Mouse (Mus musculus) T-helper 1 cell (primary cell): Measurements from ENCODE around the gene Hadhb.

Source experiments
- in situ Hi-C: fragments of 300-600 bp; cut with MboI, MseI; formaldehyde crosslinking; loops from one replicate; pipeline ENCODE4 v1.15.1; 2025; ENCODE audit warnings: high pct_unique_total_duplicates

The Hadhb gene

GRCm38 (mm10) chr5:30172931-30173692 lies 18.1 kb downstream of the Hadhb start:
- in situ Hi-C loops, result no loop called here

GRCm38 (mm10) chr5:30175811-30176210 lies 20.8 kb downstream of the Hadhb start:
- in situ Hi-C loops, result no loop called here

GRCm38 (mm10) chr5:30187687-30188485 lies 32.8 kb downstream of the Hadhb start:
- in situ Hi-C loops, result no loop called here

GRCm38 (mm10) chr5:30192452-30192851 lies 37.4 kb downstream of the Hadhb start:
- in situ Hi-C loops, result loop anchor here (10.0 kb wide), 2 partner anchors 292 to 978 kb away; no protein-coding TSS in a partner anchor

DNA sequence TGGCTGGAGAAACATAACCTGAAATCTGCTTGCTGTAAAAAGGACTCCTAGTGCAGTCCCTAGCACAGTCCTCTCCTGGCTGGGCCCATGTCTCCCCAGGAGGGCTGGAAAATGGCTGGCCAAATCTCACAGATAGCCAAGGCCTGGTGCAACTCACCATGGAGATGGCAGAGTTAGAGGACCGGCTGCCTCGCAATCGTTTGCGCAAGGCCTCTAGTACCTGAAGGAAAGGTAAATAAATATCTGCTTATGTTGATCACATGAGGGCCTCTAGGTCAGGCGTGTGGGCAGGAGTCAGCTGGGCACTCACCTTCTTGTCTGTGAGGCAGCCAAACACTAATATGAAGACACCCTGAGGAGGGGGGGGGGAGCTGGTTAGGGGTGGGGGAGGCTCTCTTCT lies 40.3 kb downstream of the Hadhb start:
- in situ Hi-C loops, result loop anchor here (5.0 to 10.0 kb wide), 3 partner anchors 82 to 981 kb away; no protein-coding TSS in a partner anchor

DNA sequence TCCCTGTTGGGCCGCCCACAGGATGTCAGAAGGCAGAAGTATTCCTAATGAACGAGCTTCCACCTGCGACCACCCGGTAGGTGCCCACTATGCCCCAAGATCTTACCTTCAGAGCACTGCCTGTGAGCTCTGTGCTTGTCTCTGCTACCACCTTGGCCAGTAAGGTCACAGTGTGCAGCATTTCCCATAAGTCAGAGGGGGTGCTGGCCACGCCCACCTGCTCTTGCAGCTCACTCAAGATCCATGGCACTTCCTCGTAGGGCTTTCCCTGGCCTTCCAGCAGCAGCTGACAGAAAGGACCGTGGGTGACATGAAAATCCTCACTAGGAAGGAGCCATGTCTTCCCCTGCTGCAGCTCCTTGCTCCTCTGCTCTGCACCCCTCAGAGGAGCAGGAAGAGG lies 43.2 kb downstream of the Hadhb start:
- in situ Hi-C loops, result loop anchor here (5.0 to 10.0 kb wide), 3 partner anchors 79 to 983 kb away; no protein-coding TSS in a partner anchor

DNA sequence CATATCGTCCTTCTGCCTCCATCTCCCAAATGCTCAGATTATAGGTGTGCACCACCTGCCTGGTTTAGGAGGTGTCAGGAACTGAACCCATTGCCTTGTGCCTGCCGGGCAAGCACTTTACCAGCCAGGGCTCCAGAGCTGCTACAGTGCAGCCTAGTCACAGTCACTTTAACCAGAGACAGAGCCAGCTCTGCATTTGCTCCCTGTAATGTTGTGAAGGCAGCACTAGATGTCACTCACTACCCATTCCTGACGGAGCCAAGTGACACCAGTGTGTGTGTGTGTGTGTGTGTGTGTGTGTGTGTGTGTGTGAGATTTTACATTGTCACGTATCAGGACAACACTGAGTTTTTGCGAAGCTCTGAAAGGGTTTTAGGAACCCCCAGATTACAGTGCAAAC lies 46.5 kb downstream of the Hadhb start:
- in situ Hi-C loops, result no loop called here

GRCm38 (mm10) chr5:30202221-30202620 lies 47.2 kb downstream of the Hadhb start:
- in situ Hi-C loops, result no loop called here

GRCm38 (mm10) chr5:30203216-30203885 lies 48.3 kb downstream of the Hadhb start:
- in situ Hi-C loops, result no loop called here

DNA sequence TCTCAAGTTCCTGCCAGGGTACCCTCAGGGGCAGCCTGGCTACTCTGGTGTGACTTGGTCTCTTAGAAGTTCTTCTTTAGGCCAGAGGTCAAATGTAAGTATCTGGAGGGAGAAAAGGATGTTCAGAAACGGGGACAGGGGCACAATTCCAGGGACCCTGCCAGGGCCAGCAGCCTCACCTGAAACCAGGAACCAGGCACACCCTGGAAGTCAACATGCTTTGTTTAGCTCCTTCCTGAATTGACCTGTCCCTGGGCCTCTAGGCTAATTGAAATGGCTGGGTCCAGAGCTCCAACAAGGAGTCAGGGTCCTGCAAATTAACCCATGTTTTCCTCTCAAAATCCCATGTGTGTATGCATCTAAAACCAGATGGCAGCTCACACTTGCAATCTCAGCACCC lies 49.4 kb downstream of the Hadhb start:
- in situ Hi-C loops, result no loop called here

DNA sequence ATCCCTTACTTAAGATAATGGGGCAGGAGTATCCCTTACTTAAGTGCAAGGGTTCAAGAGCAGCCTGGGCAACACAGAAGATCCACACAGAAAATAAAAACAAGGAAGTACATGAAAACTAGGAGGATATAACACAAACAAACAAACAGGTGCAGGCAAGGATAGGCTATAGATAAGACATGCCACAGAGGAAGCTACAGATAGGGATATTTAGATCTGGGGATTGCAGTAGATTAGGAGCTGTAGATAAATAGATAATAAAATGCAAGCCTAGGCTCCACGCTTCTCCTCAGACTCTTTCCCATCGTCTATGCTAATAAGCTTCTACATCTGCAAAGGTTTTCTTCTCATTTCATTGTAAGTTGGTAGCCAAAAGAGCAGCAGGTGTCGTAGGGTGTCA lies 50.0 kb downstream of the Hadhb start:
- in situ Hi-C loops, result no loop called here

- in situ Hi-C loops, result no loop called here
Measured at GRCm38 (mm10) chr5:30205493-30205892, 50.4 kb downstream of the Hadhb start, which contains the start of gene Adgrf3. Gene Adgrf3 (minus strand): TSS chr5:30205722.

DNA sequence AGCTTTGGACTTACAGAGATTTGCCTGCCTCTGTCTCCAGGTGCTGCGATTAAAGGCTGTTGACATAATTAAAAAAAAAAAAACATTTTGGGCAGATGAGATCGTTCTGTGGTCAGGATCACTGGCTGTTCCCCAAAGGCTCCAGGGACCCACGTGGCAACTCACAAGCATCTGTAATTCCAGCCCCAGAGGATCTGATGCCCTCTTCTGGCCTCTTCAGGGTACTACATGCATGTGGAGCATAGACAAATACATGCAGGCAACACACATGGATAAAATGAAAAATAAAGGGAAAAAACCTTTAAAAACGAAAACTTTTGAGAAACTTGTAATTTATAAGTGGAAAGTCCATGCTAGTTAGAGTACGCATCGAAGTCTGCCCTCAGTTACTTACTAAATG lies 52.2 kb downstream of the Hadhb start:
- in situ Hi-C loops, result no loop called here

- in situ Hi-C loops, result loop anchor here (5.0 kb wide), 1 partner anchor 132 kb away; no protein-coding TSS in a partner anchor
Measured at GRCm38 (mm10) chr5:30210758-30211157, 55.7 kb downstream of the Hadhb start.

DNA sequence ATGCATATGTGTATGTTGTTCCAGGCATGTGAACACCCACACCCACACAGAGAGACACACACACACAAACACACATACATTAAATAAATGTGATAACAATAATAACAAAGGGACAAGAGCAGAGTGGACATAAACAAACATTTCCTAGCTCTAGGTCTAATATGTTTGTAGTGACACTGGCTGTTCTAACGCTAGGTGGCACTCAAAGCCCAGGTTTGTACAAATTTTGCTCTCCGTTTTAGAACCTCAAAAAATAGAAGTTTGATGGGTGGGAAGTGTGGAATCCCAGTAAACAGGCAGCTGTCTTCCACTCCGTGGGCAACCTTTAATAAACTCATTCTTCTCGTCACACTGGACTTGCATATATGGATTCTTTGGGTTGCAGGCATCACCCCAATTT lies 59.8 kb downstream of the Hadhb start:
- in situ Hi-C loops, result loop anchor here (5.0 kb wide), 1 partner anchor 127 kb away; no protein-coding TSS in a partner anchor

DNA sequence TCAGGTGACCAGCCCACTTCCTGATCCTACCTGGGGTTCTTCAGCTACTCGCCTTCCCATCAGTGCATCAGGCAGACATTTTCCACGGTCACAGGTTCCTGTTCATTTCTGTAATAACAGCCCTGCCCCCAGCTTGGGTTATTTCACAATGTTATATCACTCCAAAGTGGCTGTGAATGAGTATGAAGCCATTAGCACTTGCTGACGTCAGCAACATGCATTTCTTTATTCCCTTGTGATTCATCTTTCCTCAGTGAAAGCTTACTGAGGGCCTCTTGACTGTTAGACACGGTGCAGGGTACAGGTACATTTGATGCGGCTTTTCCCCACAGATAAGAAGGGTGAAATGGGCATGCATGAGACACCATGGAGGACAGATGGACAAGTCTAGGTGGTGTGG lies 60.9 kb downstream of the Hadhb start:
- in situ Hi-C loops, result no loop called here

- in situ Hi-C loops, result no loop called here
Measured at GRCm38 (mm10) chr5:30219715-30220114, 64.7 kb downstream of the Hadhb start.

DNA sequence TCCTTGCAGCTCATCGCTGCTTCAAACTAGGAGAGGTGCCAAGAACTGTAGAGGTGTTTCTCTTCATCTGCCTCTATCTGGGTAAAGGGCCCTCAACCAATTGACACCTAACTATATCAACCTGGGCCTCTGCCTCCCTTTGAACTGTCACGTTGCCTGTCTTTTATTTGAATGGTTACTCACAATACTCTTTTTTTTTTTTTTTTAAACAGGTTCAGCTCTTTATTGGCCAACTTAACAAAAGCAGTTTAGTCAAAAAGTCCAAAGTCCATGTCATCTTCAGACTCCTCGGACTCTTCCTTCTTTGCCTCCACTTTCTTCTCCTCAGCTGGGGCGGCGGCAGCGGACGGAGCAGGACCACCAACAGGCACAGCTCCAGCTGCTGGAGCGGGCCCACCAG lies 65.6 kb downstream of the Hadhb start:
- in situ Hi-C loops, result no loop called here

DNA sequence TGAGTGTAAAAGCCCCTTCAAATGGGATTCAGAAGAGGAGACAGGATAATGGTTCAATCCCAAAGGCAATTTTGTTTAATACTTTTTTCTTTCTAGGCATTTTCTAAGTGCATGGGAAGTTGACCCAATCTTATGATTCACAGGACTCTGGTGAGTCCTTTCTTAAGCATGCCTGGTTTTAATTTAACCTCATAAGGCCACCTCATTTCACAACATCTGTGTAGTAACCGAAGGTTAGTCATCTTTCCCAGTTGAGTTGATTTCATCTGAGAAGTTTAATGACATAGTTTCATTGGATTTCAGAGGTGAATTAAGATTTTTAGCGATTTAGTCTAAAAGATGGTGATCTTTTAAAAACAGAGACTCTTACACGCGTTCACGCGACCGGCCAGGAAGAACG lies 67.6 kb downstream of the Hadhb start:
- in situ Hi-C loops, result no loop called here

DNA sequence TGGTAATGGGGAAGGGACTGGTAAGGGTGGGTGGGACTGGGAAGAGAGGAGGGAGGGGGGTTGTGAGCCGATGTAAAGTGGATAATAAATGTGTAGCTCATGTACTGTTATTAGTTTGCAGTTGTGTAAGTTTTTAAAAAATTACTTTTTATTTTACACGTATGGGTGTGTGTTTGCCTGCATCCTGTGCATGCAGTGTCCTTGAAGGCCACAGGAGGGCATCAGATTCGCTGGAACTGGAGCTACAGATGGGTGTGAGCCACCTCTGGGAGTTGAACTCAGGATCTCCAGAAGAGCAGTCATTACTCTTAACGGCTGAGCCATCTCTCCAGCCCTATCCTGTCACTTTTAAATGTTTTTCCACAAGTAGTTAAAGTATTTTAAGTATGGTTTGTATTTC lies 75.9 kb downstream of the Hadhb start:
- in situ Hi-C loops, result loop anchor here (10.0 kb wide), 1 partner anchor 434 kb away; the partner anchor contains the start of gene Cenpa

GRCm38 (mm10) chr5:30231891-30232270 lies 76.8 kb downstream of the Hadhb start:
- in situ Hi-C loops, result loop anchor here (10.0 kb wide), 1 partner anchor 433 kb away; the partner anchor contains the start of gene Cenpa
